8 mouse cellular contexts compared by ENCODE assay signal in genomic region chr16:46496031-46496868, GRCm38 (mm10). TPM values are rescaled to one million over a fixed set of nuclear protein-coding genes. Genes with fewer than 3 reads are reported as not detected.
A peak's percentile ranks its signal among the peaks of the same experiment; 100 is the strongest.
DNase-seq lines count a peak whose midpoint lies in the region; ATAC-seq and TF ChIP-seq lines count a peak whose summit lies in the region.

No protein-coding gene starts in this region.

- peak; percentile 56 for DNase-seq in liver, postnatal 0 days
- peak; percentile 50 for DNase-seq in ovary, adult 18-20 months (ENCODE audit: low spot score)
- peak; percentile 61 for DNase-seq in urinary bladder, postnatal 14 days (ENCODE audit: low spot score)

- H3K27me3 ChIP-seq in E14TG2a.4 (ENCODE audit: insufficient read depth, low read length): no peaks in the 10 kb centered on the region
- no peaks in the 10 kb centered on the region for H3K27me3 ChIP-seq in forebrain, embryonic 13.5 days
- no peaks in the 10 kb centered on the region for H3K27me3 ChIP-seq in heart, embryonic 15.5 days
- H3K27me3 ChIP-seq in kidney, embryonic 16.5 days (ENCODE audit: insufficient read depth, low read length): no peaks in the 10 kb centered on the region
- H3K27me3 ChIP-seq in liver, postnatal 0 days (ENCODE audit: insufficient read depth, low read length): peaks cover 27% of the 10 kb centered on the region

- no peak overlapping the region for H3K27ac ChIP-seq in bone marrow macrophage, adult 2 months (ENCODE audit: insufficient read depth, low read depth, low read length)
- H3K27ac ChIP-seq in forebrain, embryonic 13.5 days: peak overlapping the region; percentile 92
- H3K27ac ChIP-seq in heart, embryonic 15.5 days: peak overlapping the region; percentile 98
- peak overlapping the region; percentile 98 for H3K27ac ChIP-seq in kidney, embryonic 16.5 days (ENCODE audit: low read length)
- H3K27ac ChIP-seq in liver, postnatal 0 days (ENCODE audit: low read depth): peak overlapping the region; percentile 92

- peak overlapping the region; percentile 94 for H3K4me3 ChIP-seq in E14TG2a.4 (replicated peaks; ENCODE audit: low read length)
- peak overlapping the region; percentile 51 for H3K4me3 ChIP-seq in bone marrow macrophage, adult 2 months (ENCODE audit: insufficient read depth, low read length)
- H3K4me3 ChIP-seq in forebrain, embryonic 13.5 days: peak overlapping the region; percentile 87
- H3K4me3 ChIP-seq in heart, embryonic 15.5 days: peak overlapping the region; percentile 93
- H3K4me3 ChIP-seq in kidney, embryonic 16.5 days (ENCODE audit: low read length): peak overlapping the region; percentile 83
- peak overlapping the region; percentile 69 for H3K4me3 ChIP-seq in liver, postnatal 0 days (ENCODE audit: low read depth, low read length)

- peaks cover 54% of the 10 kb centered on the region for H3K4me1 ChIP-seq in E14TG2a.4 (replicated peaks; ENCODE audit: low read depth, low read length)
- no peaks in the 10 kb centered on the region for H3K4me1 ChIP-seq in bone marrow macrophage, adult 2 months (ENCODE audit: control insufficient read depth, insufficient read depth, low read length)
- peaks cover 24% of the 10 kb centered on the region for H3K4me1 ChIP-seq in forebrain, embryonic 13.5 days
- peaks cover 22% of the 10 kb centered on the region for H3K4me1 ChIP-seq in heart, embryonic 15.5 days (replicated peaks)
- peaks cover 20% of the 10 kb centered on the region for H3K4me1 ChIP-seq in kidney, embryonic 16.5 days (ENCODE audit: insufficient read depth, low read length)
- H3K4me1 ChIP-seq in liver, postnatal 0 days (ENCODE audit: insufficient read depth): no peaks in the 10 kb centered on the region

- TF ChIP-seq CTCF in E14TG2a.4 (conservative IDR thresholded peaks at IDR 0.05; ENCODE audit: low read length): no peak
- no peak for TF ChIP-seq CTCF in bone marrow macrophage, adult 2 months (IDR thresholded peaks at IDR 0.05; ENCODE audit: low read depth, low read length)
- no peak for TF ChIP-seq CTCF in liver, postnatal 0 days (IDR thresholded peaks at IDR 0.05; ENCODE audit: low read depth)

- H3K9me3 ChIP-seq in E14TG2a.4 (ENCODE audit: low read length): no peaks in the 10 kb centered on the region
- H3K9me3 ChIP-seq in forebrain, embryonic 13.5 days (replicated peaks): 0 out of 2 replicates have a peak, but pooled peaks cover 4% of the 10 kb centered on the region
- no peaks in the 10 kb centered on the region for H3K9me3 ChIP-seq in heart, embryonic 15.5 days (replicated peaks)
- H3K9me3 ChIP-seq in kidney, embryonic 16.5 days (ENCODE audit: low read length): no peaks in the 10 kb centered on the region
- no peaks in the 10 kb centered on the region for H3K9me3 ChIP-seq in liver, postnatal 0 days (ENCODE audit: low read length)

- peak overlapping the region; percentile 83 for H3K4me2 ChIP-seq in forebrain, embryonic 13.5 days
- peak overlapping the region; percentile 75 for H3K4me2 ChIP-seq in heart, embryonic 15.5 days
- H3K4me2 ChIP-seq in kidney, embryonic 16.5 days (replicated peaks; ENCODE audit: low read depth, low read length): peak overlapping the region; percentile 75
- peak overlapping the region; percentile 76 for H3K4me2 ChIP-seq in liver, postnatal 0 days (ENCODE audit: low read depth, low read length)

- no peak for TF ChIP-seq EP300 in liver, postnatal 0 days (IDR thresholded peaks at IDR 0.05; ENCODE audit: low read depth)

- ATAC-seq in forebrain, embryonic 13.5 days: peak; percentile 6
- peak; percentile 7 for ATAC-seq in heart, embryonic 15.5 days (replicated peaks; ENCODE audit: insufficient number of reproducible peaks, insufficient read depth, low FRiP score, low read depth)
- ATAC-seq in kidney, embryonic 16.5 days (ENCODE audit: low FRiP score, low TSS enrichment): peak; percentile 60
- ATAC-seq in liver, postnatal 0 days: peak; percentile 40

- TF ChIP-seq POLR2A in bone marrow macrophage, adult 2 months (IDR thresholded peaks at IDR 0.05; ENCODE audit: borderline replicate concordance, low read depth, low read length): no peak

- WGBS in forebrain, embryonic 13.5 days: under 1% methylated on average over 64 of the region's 96 CpGs
- under 1% methylated on average over 85 of the region's 96 CpGs for WGBS in heart, embryonic 15.5 days
- WGBS in kidney, embryonic 16.5 days: under 1% methylated on average over 78 of the region's 96 CpGs
- under 1% methylated on average over 77 of the region's 96 CpGs for WGBS in liver, postnatal 0 days (ENCODE audit: insufficient replicate concordance)

- peaks cover 4% of the 10 kb centered on the region; the same call in 1 of the 2 replicates for H3K36me3 ChIP-seq in E14TG2a.4 (ENCODE audit: insufficient read depth, low read length)
- 0 out of 2 replicates have a peak, but pooled peaks cover 3% of the 10 kb centered on the region for H3K36me3 ChIP-seq in forebrain, embryonic 13.5 days (ENCODE audit: poor library complexity, severe bottlenecking)
- no peaks in the 10 kb centered on the region for H3K36me3 ChIP-seq in heart, embryonic 15.5 days
- no peaks in the 10 kb centered on the region for H3K36me3 ChIP-seq in kidney, embryonic 16.5 days (ENCODE audit: insufficient read depth, low read length)
- H3K36me3 ChIP-seq in liver, postnatal 0 days (replicated peaks; ENCODE audit: insufficient read depth, low read length): no peaks in the 10 kb centered on the region

- H3K9ac ChIP-seq in forebrain, embryonic 13.5 days: peak overlapping the region; percentile 94
- peak overlapping the region; percentile 83 for H3K9ac ChIP-seq in heart, embryonic 15.5 days
- H3K9ac ChIP-seq in kidney, embryonic 16.5 days (replicated peaks; ENCODE audit: low read length): peak overlapping the region; percentile 98
- peak overlapping the region; percentile 69 for H3K9ac ChIP-seq in liver, postnatal 0 days (replicated peaks)

RNA-seq across cellular contexts. Expression of gene Nectin3, which starts 2.1 kb away (rescaled TPM):
- polyA plus RNA-seq in bone marrow macrophage, adult 2 months (2012; ENCODE audit: insufficient read depth, insufficient read length, missing spikeins): 0.24 and 1.0 TPM in 2 replicates
- polyA plus RNA-seq in forebrain, embryonic 13.5 days (2015; fragmentation: Nextera tagmentation; extraction: Ambion mirVana): 16.4 and 17.4 TPM in 2 replicates
- polyA plus RNA-seq in heart, embryonic 15.5 days (2015; fragmentation: Nextera tagmentation; extraction: Ambion mirVana): 16.1 and 16.6 TPM in 2 replicates
- 16.7 and 16.9 TPM in 2 replicates for polyA plus RNA-seq in kidney, embryonic 16.5 days (2015; fragmentation: Nextera tagmentation; extraction: Ambion mirVana)
- 16.3 and 18.6 TPM in 2 replicates for polyA plus RNA-seq in liver, postnatal 0 days (2015; fragmentation: Nextera tagmentation; extraction: Ambion mirVana)

Comparison
In these comparisons a context has a peak if more than half of its experiments do, and no peak if none do; other contexts are left out.
1. ATAC-seq: peak in every context shown above with its lines; median percentile 60 in kidney, embryonic 16.5 days; 40 in liver, postnatal 0 days; 7 in heart, embryonic 15.5 days; 6 in forebrain, embryonic 13.5 days.